Mouse (Mus musculus) megakaryocyte, embryonic 14.5 days (primary cell): Measurements from ENCODE around the gene Tgfb2.

Experiments
- FLI1 ChIP-seq: IDR thresholded peaks from 2 replicates; pipeline ENCODE4 v1.6.1; 2012; ENCODE audit warnings: low read length, inconsistent platforms, mixed read lengths
- GATA1 ChIP-seq: IDR thresholded peaks from 3 replicates; pipeline ENCODE4 v1.6.1; 2012; ENCODE audit warnings: mixed read lengths, low read length, inconsistent platforms, borderline replicate concordance

GRCm38 (mm10) chr1:186577302-186577701 is 128.5 kb downstream of the Tgfb2 start:
- TF ChIP-seq GATA1 (no peak), FLI1 (no peak)
